ENCODE assay signal across 8 mouse cellular contexts in genomic region chr7:49246240-49246578, GRCm38 (mm10).
DNase-seq lines count a peak whose midpoint lies in the region; ATAC-seq and TF ChIP-seq lines count a peak whose summit lies in the region.

No protein-coding gene starts in this region.

- peaks cover 2% of the 10 kb centered on the region; the same call in 1 of the 2 replicates for H3K79me2 ChIP-seq in heart, adult 2 months (replicated peaks; ENCODE audit: control insufficient read depth, insufficient read depth, low read length)
- peaks cover 39% of the 10 kb centered on the region for H3K79me2 ChIP-seq in C2C12 (ENCODE audit: control insufficient read depth, insufficient read depth)

- peaks cover 9% of the 10 kb centered on the region for H3K4me1 ChIP-seq in heart, adult 2 months (ENCODE audit: control insufficient read depth, insufficient read depth, low read length)
- peaks cover 13% of the 10 kb centered on the region; the same call in 1 of the 2 replicates for H3K4me1 ChIP-seq in forebrain, embryonic 14.5 days (ENCODE audit: control insufficient read depth, insufficient read depth, low read length)
- H3K4me1 ChIP-seq in liver, embryonic 16.5 days (ENCODE audit: control insufficient read depth, low read depth, low read length): peaks cover 17% of the 10 kb centered on the region

- H3K4me3 ChIP-seq in heart, adult 2 months: peak overlapping the region; percentile 57
- peak overlapping the region; percentile 41 for H3K4me3 ChIP-seq in C2C12 (ENCODE audit: insufficient read depth, poor library complexity, severe bottlenecking)
- peak overlapping the region; percentile 55 for H3K4me3 ChIP-seq in forebrain, embryonic 14.5 days (ENCODE audit: low read depth, low read length)
- peak overlapping the region; percentile 65 for H3K4me3 ChIP-seq in liver, embryonic 16.5 days (ENCODE audit: low read depth, low read length)

- no peaks in the 10 kb centered on the region for H3K9me3 ChIP-seq in forebrain, embryonic 14.5 days (replicated peaks; ENCODE audit: control insufficient read depth, low read length)
- no peaks in the 10 kb centered on the region for H3K9me3 ChIP-seq in liver, embryonic 16.5 days (replicated peaks; ENCODE audit: control insufficient read depth, low read length)

- H3K4me2 ChIP-seq in forebrain, embryonic 14.5 days (ENCODE audit: low read length): peak overlapping the region; percentile 99
- peak overlapping the region; percentile 95 for H3K4me2 ChIP-seq in liver, embryonic 16.5 days (ENCODE audit: low read depth, low read length)

- no peak for TF ChIP-seq POLR2A in heart, adult 2 months (IDR thresholded peaks at IDR 0.05; ENCODE audit: insufficient read depth, low read depth, low read length)

- no peaks in the 10 kb centered on the region for H3K36me3 ChIP-seq in heart, adult 2 months (ENCODE audit: control insufficient read depth, insufficient read depth, low read length)
- H3K36me3 ChIP-seq in C2C12 (ENCODE audit: control insufficient read depth, insufficient read depth): peaks cover 5% of the 10 kb centered on the region
- no peaks in the 10 kb centered on the region for H3K36me3 ChIP-seq in forebrain, embryonic 14.5 days (ENCODE audit: control insufficient read depth, insufficient read depth, low read length)
- no peaks in the 10 kb centered on the region for H3K36me3 ChIP-seq in liver, embryonic 16.5 days (ENCODE audit: control insufficient read depth, insufficient read depth)

- H3K27me3 ChIP-seq in heart, adult 2 months (ENCODE audit: control insufficient read depth, insufficient read depth, low read length): no peaks in the 10 kb centered on the region
- H3K27me3 ChIP-seq in C2C12 (ENCODE audit: control insufficient read depth, insufficient read depth, insufficient read length): no peaks in the 10 kb centered on the region
- H3K27me3 ChIP-seq in forebrain, embryonic 14.5 days (replicated peaks; ENCODE audit: control insufficient read depth, insufficient read depth, low read length): peaks cover 14% of the 10 kb centered on the region; the same call in 1 of the 2 replicates
- H3K27me3 ChIP-seq in liver, embryonic 16.5 days (ENCODE audit: control insufficient read depth, insufficient read depth, low read depth, low read length): peaks cover 54% of the 10 kb centered on the region

- no peak for TF ChIP-seq CTCF in heart, adult 2 months (IDR thresholded peaks at IDR 0.05)
- TF ChIP-seq CTCF in C2C12 (IDR thresholded peaks at IDR 0.05; ENCODE audit: control insufficient read depth, insufficient read depth, insufficient read length): no peak

- DNase-seq in heart, adult 2 months: no peak
- DNase-seq in heart, adult 18-20 months: no peak
- DNase-seq in forebrain, embryonic 14.5 days (ENCODE audit: low spot score): no peak
- DNase-seq in cerebellum, postnatal 10 days: no peak
- no peak for DNase-seq in embryo, embryonic 9.5 days (ENCODE audit: extremely low spot score)
- DNase-seq in adrenal gland, adult 8-10 months: no peak

- intact Hi-C loops in heart, adult 2 months (cut with DNase I): loop anchor here (2.0 to 5.0 kb wide), 3 partner anchors 31 to 99 kb away; no protein-coding TSS in a partner anchor

- no peak for TF ChIP-seq EP300 in heart, adult 2 months (IDR thresholded peaks at IDR 0.05; ENCODE audit: insufficient read depth, low read depth, low read length)

- peak overlapping the region; percentile 81 for H3K27ac ChIP-seq in heart, adult 2 months
- H3K27ac ChIP-seq in forebrain, embryonic 14.5 days (ENCODE audit: low read depth, low read length): peak overlapping the region; percentile 55; the same call in 1 of the 2 replicates
- H3K27ac ChIP-seq in liver, embryonic 16.5 days (ENCODE audit: low read length): no peak overlapping the region

- ATAC-seq in forebrain, embryonic 14.5 days: no peak
- ATAC-seq in liver, embryonic 16.5 days (ENCODE audit: low read depth): peak; percentile 11; the same call in 1 of the 2 replicates

- H3K9ac ChIP-seq in heart, adult 2 months (ENCODE audit: low read depth, low read length): peak overlapping the region; percentile 80
- H3K9ac ChIP-seq in forebrain, embryonic 14.5 days (ENCODE audit: low read length): peak overlapping the region; percentile 66
- H3K9ac ChIP-seq in liver, embryonic 16.5 days (ENCODE audit: low read depth, low read length): peak overlapping the region; percentile 54

- H3K79me3 ChIP-seq in C2C12 (ENCODE audit: low read depth): peaks cover 21% of the 10 kb centered on the region

- WGBS in heart, adult 2 months: under 1% methylated on average over 31 of the region's 31 CpGs
- WGBS in forebrain, embryonic 14.5 days: under 1% methylated on average over 31 of the region's 31 CpGs
- WGBS in liver, embryonic 16.5 days (ENCODE audit: insufficient replicate concordance): under 1% methylated on average over 31 of the region's 31 CpGs

- peak overlapping the region; percentile 75 for H3ac ChIP-seq in C2C12 (ENCODE audit: control insufficient read depth, insufficient read length, low read depth)

TF ChIP-seq in C2C12, 6 proteins besides CTCF, POLR2A, EP300 and RAD21:
- TF ChIP-seq MYOD1 (IDR thresholded peaks at IDR 0.05; ENCODE audit: control insufficient read depth, insufficient read length, low read depth) (no peak), MAX (IDR thresholded peaks at IDR 0.05) (no peak), CEBPB (IDR thresholded peaks at IDR 0.05; ENCODE audit: low read depth) (no peak), USF1 (IDR thresholded peaks at IDR 0.05; ENCODE audit: low read depth) (no peak), MYOG (IDR thresholded peaks at IDR 0.05; ENCODE audit: control insufficient read depth, extremely low read depth, insufficient read length) (no peak), FOSL1 (IDR thresholded peaks at IDR 0.05; ENCODE audit: insufficient read depth, low read length, poor library complexity, severe bottlenecking) (no peak)
